Mouse (Mus musculus) spleen, adult 2 months (tissue): ENCODE measurements around the gene Cpeb1. TPM values are rescaled to one million over a fixed set of nuclear protein-coding genes. Genes with fewer than 3 reads are reported as not detected.

Experiments used
- DNase-seq, 2 experiments: peaks; one replicate each; pipeline versions ENCODE4 v3.0.0 to v3.0.0-alpha.2; 2012 to 2021; ENCODE audit warnings: low spot score in 2 of 2, low read depth in 1 of 2
- H3K27ac ChIP-seq: fragments of 200-500 bp; 2 replicates; pipeline ENCODE4 v1.5.1; 2012; ENCODE audit warnings: low read length, inconsistent platforms; ENCODE audit not compliant: insufficient read depth
- H3K27me3 ChIP-seq: fragments of 200-500 bp; 2 replicates; pipeline ENCODE4 v1.6.1; 2012; ENCODE audit warnings: mild to moderate bottlenecking, moderate library complexity, low read length, inconsistent platforms; ENCODE audit not compliant: control insufficient read depth, insufficient read depth
- H3K36me3 ChIP-seq: fragments of 200-500 bp; 2 replicates; pipeline ENCODE4 v1.6.1; 2012; ENCODE audit warnings: mild to moderate bottlenecking, low read length, inconsistent platforms; ENCODE audit not compliant: control insufficient read depth, insufficient read depth
- H3K4me1 ChIP-seq: fragments of 200-500 bp; 2 replicates; pipeline ENCODE4 v1.6.1; 2011; ENCODE audit warnings: inconsistent platforms; ENCODE audit not compliant: control insufficient read depth, insufficient read depth, insufficient read length
- H3K4me3 ChIP-seq: fragments of 200-500 bp; 2 replicates; pipeline ENCODE4 v1.5.1; 2011; ENCODE audit warnings: mild to moderate bottlenecking, inconsistent platforms; ENCODE audit not compliant: insufficient read depth, insufficient read length; ENCODE audit errors: extremely low read depth
- CTCF ChIP-seq: fragments of 200-500 bp; IDR thresholded peaks from 2 replicates; pipeline ENCODE4 v1.5.1; 2011; ENCODE audit warnings: mild to moderate bottlenecking, inconsistent platforms; ENCODE audit not compliant: insufficient read depth, insufficient read length, insufficient replicate concordance; ENCODE audit errors: extremely low read depth
- POLR2A ChIP-seq: fragments of 200-500 bp; IDR thresholded peaks from 2 replicates; pipeline ENCODE4 v1.6.1; 2011; ENCODE audit warnings: low read depth, low read length, inconsistent platforms
- WGBS: fragments of 180-500 bp; shearing (Covaris S2); methylation state at CpG from one replicate; pipeline ENCODE4 v1.1.7; 2018; 5-methylcytosine and 5-hydroxymethylcytosine counted together
- polyA plus RNA-seq: library from polyadenylated mRNA; depleted of rRNA; stranded (reverse); fragments of >200 nt; gene quantifications from 2 replicates; pipeline ENCODE4 v1.2.3, GENCODE M21; 2012

Gene Cpeb1
- polyA plus RNA-seq, 1 experiment: 1.1 TPM

DNA sequence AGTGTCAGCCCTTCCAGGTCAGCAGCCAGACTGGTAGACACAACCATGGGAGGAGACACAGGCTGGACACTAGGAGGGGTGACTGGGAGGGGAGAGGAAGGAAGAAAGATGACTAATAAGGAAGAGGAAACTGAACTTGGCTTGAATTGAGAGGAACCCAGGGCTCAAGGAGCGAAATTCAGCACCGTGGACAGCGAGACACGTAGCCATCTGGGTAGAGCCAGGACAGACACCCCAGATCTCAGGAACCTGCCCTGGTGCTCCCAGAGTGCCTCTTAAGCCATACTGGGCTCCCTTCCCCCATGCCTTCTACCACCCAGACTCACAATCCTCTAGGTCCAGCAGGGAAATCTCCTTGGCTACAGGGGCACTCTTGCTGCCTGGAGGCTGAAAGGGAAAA lies 8.9 kb upstream of the Cpeb1 start:
- Histone ChIP-seq H3K27ac (no peak overlapping the region), H3K4me3 (no peak overlapping the region), H3K36me3 (no peaks in the 10 kb centered on the region), H3K4me1 (no peaks in the 10 kb centered on the region), H3K27me3 (0 out of 2 replicates have a peak, but pooled peaks cover 1% of the 10 kb centered on the region)
- WGBS: 1% methylated on average over 4 of the region's 4 CpGs
- TF ChIP-seq POLR2A (no peak), CTCF (no peak)
- no peak for DNase-seq

DNA sequence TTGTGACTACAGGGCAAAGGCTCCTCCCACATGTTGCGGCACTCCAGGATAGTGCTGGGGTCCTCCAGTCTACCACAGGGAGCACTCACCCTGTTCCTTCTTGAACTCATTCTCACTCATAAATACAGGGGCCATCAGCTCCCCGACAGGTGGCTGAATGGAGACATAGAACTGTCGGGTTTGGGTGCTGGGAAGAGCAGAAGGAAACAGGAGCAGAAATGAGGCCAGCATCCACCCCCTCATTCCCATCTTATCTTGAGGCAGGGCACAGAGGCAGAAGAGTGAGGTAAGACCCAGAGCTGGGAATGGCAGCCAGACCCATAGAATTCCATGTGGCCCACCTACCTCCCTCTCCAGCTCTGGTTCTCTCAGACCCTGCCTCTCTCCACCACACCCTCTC lies 7.5 kb upstream of the Cpeb1 start:
- 82% methylated on average over 3 of the region's 3 CpGs for WGBS
- TF ChIP-seq POLR2A (no peak), CTCF (no peak)
- no peak overlapping the region for H3K27ac ChIP-seq
- H3K4me1 ChIP-seq: no peaks in the 10 kb centered on the region
- no peak for DNase-seq
- H3K36me3 ChIP-seq: no peaks in the 10 kb centered on the region
- no peak overlapping the region for H3K4me3 ChIP-seq
- 0 out of 2 replicates have a peak, but pooled peaks cover 1% of the 10 kb centered on the region for H3K27me3 ChIP-seq

DNA sequence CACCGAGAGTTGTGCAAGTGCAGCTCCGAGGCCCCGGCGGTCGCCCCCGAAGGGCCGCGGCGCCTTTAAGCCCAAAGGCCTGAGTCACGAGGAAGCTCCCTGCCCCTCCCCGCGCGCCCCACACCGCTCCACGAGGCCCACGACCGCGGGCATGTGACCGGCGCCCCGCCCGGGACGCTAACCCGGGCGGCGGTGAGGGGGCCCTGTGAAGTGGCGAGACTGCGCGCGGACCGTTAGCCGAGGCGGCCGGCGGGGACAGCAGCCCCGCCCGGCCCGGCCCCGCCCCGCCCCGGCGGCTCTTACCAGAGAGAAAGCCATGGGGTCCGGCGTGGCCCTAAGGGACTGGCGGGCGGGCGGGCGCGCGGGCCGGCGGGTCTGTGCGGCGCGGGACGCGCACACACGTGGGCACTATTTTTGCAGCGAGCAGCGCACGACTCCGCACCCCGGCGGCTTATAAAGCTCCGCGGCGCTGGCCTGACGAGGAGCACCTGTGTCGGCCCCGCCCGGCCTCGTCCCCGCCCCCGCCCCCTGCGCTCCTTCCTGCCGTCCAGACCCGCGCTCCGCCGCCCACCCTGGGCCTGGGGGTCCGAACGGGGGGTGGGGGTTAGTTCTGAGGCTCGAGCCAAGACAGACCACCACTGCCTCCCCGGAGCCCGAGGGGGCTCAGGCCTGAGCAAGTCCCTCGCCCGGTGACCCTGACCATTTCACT lies 780 bp downstream of the Cpeb1 start:
- no peak for DNase-seq
- WGBS: 2% methylated on average over 84 of the region's 87 CpGs

DNA sequence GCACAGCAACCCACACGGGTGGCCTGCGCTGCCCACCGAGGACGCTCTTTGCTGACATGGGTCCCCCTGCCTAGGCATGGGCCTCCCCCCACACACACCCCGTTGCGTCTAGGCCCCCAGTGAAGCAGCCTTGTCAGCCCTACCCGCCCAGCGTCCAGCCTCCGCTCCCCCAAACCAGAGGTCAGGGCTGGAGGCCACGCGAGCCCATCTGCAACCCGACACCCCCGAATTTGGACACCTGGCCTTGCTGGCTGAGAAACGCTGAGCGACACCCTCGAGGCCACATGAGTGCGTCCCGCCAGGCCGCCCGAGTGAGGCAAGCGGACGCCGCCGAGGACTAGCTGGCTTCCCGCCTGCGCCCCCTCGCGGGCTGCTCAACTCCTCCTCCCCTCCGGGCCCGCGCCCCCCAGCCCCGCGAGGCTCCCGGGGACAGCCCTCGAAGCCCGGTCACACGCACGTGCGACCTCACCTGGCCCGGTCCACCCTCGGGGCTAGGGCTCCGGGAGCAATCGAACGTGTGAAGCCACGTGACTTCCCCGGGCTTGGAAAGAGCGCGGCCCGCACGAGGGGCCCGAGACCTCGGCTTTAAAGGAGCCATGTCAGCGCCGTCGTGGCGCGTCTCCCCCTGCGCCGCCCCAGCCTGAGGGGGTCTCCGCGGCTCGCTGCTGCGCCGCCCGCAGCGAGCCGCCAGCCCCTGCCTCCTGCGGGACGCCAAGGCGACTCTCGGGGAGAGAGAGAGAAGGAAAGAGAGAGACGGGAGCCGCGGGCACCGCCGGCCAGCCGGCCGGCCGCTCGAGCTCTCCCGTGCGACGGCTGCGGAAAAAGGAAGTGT lies 1.6 kb downstream of the Cpeb1 start:
- H3K4me1 ChIP-seq: peaks cover 12% of the 10 kb centered on the region; the same call in 1 of the 2 replicates
- no peak for DNase-seq
- H3K27ac ChIP-seq: no peak overlapping the region
- peak overlapping the region; percentile 39; the same call in 1 of the 2 replicates for H3K4me3 ChIP-seq
- TF ChIP-seq CTCF (no peak), POLR2A (no peak)
- H3K27me3 ChIP-seq: peaks cover 26% of the 10 kb centered on the region
- H3K36me3 ChIP-seq: no peaks in the 10 kb centered on the region
- 10% methylated on average over 83 of the region's 84 CpGs for WGBS

More for the DNA sequence above, 780 bp downstream of the Cpeb1 start:
- peaks cover 12% of the 10 kb centered on the region; the same call in 1 of the 2 replicates for H3K4me1 ChIP-seq
- peak overlapping the region; percentile 39; the same call in 1 of the 2 replicates for H3K4me3 ChIP-seq
- no peaks in the 10 kb centered on the region for H3K36me3 ChIP-seq
- peaks cover 26% of the 10 kb centered on the region for H3K27me3 ChIP-seq
- TF ChIP-seq POLR2A: no peak
- TF ChIP-seq CTCF: no peak
- no peak overlapping the region for H3K27ac ChIP-seq

DNA sequence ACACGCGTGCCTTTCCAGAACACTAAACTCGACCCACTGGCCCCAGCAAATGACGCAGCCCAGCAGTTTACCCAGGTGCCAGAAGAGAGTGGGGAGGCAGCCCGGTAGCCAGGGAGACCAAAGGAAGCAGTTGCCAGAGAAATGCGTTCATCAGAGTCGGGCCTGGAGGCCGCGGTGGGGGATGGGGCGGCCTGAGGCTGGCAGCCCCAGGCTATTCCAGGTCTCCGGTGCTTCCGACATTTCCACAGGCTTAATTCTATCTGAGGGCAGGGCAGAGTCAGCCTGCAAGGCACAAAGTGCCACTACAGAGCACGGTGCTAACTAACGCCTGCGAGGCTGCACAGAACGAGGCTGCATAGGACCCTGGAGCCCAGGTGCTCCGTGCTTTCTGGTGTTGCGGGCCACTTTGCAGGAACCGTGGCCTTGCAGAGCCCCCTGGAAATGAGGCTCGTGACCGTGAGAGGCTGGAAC lies 2.3 kb downstream of the Cpeb1 start:
- TF ChIP-seq CTCF: no peak
- H3K27me3 ChIP-seq: peaks cover 26% of the 10 kb centered on the region
- 13% methylated on average over 21 of the region's 21 CpGs for WGBS
- H3K27ac ChIP-seq: no peak overlapping the region
- DNase-seq: no peak
- no peaks in the 10 kb centered on the region for H3K36me3 ChIP-seq
- H3K4me3 ChIP-seq: no peak overlapping the region
- peaks cover 12% of the 10 kb centered on the region; the same call in 1 of the 2 replicates for H3K4me1 ChIP-seq

DNA sequence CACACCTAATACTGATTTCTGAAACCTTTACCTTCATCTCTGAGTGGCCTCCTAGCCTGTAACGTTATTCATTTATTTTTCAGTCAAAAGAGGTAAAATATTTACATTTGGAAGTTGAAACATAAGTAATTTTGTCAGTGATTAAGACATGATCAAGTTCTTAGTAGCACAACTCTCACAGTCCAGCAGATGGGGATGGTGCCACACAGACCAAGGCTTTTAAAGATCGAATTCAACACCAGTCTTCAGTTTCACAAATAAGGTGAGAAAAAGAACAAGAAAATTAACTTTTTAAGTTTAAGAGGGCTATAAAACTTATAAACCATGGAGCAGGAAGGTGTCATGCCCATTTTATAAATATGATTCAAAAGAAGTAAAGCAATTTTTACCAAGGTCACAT lies 56.3 kb downstream of the Cpeb1 start:
- TF ChIP-seq POLR2A: no peak
- no peak for TF ChIP-seq CTCF
- DNase-seq: no peak

More for the DNA sequence above, 56.3 kb downstream of the Cpeb1 start:
- Histone ChIP-seq H3K4me1 (no peaks in the 10 kb centered on the region), H3K27me3 (no peaks in the 10 kb centered on the region), H3K36me3 (no peaks in the 10 kb centered on the region), H3K27ac (no peak overlapping the region), H3K4me3 (no peak overlapping the region)
- 34% methylated on average over 2 of the region's 2 CpGs for WGBS
